Mouse (Mus musculus) heart, adult 18-20 months (tissue): ENCODE measurements at regions not wholly inside any gene's neighbourhood (a gene's known extent, or its start where the extent isn't known, plus 50 kb on each side); places are given as distances from the start of the nearest gene placed in this dataset.

ENCODE experiments used
- DNase-seq, 2 experiments: peaks; one replicate each; pipeline ENCODE4 v3.0.0; 2021 to 2022; ENCODE audit warnings: mixed read lengths in 1 of 2

GRCm38 (mm10) chr7:83162868-83163267 lies 295.7 kb downstream of the Mex3b start:
- DNase-seq, result no peak

GRCm38 (mm10) chr7:83179403-83179802 lies 312.3 kb downstream of the Mex3b start:
- DNase-seq, result no peak

GRCm38 (mm10) chr7:83186341-83186740 lies 319.2 kb downstream of the Mex3b start:
- no peak for DNase-seq

- DNase-seq, result no peak
These were observed 328.9 kb downstream of the Mex3b start for GRCm38 (mm10) chr7:83195896-83196537.

- no peak for DNase-seq
These were observed 330.4 kb downstream of the Mex3b start for GRCm38 (mm10) chr7:83197490-83197889.

GRCm38 (mm10) chr7:83201126-83201686 lies 334.1 kb downstream of the Mex3b start:
- no peak for DNase-seq

GRCm38 (mm10) chr7:83201768-83202493 lies 334.8 kb downstream of the Mex3b start:
- DNase-seq, result peak; percentile 12 to 29

GRCm38 (mm10) chr7:83203311-83204012 lies 336.3 kb downstream of the Mex3b start:
- DNase-seq, result no peak

- no peak for DNase-seq
These were observed 336.9 kb downstream of the Mex3b start for GRCm38 (mm10) chr7:83204013-83204365.

GRCm38 (mm10) chr7:83204701-83205100 lies 337.6 kb downstream of the Mex3b start:
- no peak for DNase-seq

- DNase-seq, result no peak
These were observed 339.9 kb downstream of the Mex3b start for GRCm38 (mm10) chr7:83206999-83207398.

GRCm38 (mm10) chr7:83211611-83212010 lies 344.5 kb downstream of the Mex3b start:
- no peak for DNase-seq

GRCm38 (mm10) chr7:83222029-83222722 lies 355.0 kb downstream of the Mex3b start:
- no peak for DNase-seq

- DNase-seq, result no peak
These were observed 357.2 kb upstream of the Tmc3 start for GRCm38 (mm10) chr7:83227262-83228108.

GRCm38 (mm10) chr7:83230496-83231325 lies 354.0 kb upstream of the Tmc3 start:
- DNase-seq, result peak; percentile 15 to 27

- DNase-seq, result no peak
These were observed 349.1 kb upstream of the Tmc3 start for GRCm38 (mm10) chr7:83235659-83236058.

GRCm38 (mm10) chr7:83237336-83237735 lies 347.4 kb upstream of the Tmc3 start:
- no peak for DNase-seq

- no peak for DNase-seq
These were observed 346.6 kb upstream of the Tmc3 start for GRCm38 (mm10) chr7:83238091-83238490.

GRCm38 (mm10) chr7:83242233-83242632 lies 342.5 kb upstream of the Tmc3 start:
- DNase-seq, result peak; percentile 56 to 69

- no peak for DNase-seq
These were observed 338.9 kb upstream of the Tmc3 start for GRCm38 (mm10) chr7:83245867-83246266.
